Mouse (Mus musculus): ENCODE results near the gene Tor2a.

The Tor2a gene

DNA sequence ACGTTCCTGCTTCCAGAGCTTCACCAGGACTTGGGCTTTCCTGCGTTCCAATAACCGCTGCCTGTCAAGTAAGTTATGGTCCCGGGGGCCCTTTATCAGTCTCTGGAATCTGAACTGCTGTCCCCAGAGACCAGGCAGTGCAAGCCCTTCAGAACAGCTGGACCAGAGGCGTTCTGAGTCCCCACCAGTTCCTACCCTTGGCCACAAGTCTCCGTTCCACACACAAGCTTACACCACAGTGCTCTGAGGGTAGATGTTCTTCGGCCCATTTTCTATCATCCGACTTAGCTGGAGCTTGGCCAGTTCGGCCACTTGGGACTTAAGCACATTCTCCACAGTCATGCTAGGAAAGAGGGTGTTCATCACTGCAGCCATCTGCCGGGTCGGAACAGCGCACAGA, 10.2 kb downstream of the Tor2a start:
- DNase-seq = no peak

DNA sequence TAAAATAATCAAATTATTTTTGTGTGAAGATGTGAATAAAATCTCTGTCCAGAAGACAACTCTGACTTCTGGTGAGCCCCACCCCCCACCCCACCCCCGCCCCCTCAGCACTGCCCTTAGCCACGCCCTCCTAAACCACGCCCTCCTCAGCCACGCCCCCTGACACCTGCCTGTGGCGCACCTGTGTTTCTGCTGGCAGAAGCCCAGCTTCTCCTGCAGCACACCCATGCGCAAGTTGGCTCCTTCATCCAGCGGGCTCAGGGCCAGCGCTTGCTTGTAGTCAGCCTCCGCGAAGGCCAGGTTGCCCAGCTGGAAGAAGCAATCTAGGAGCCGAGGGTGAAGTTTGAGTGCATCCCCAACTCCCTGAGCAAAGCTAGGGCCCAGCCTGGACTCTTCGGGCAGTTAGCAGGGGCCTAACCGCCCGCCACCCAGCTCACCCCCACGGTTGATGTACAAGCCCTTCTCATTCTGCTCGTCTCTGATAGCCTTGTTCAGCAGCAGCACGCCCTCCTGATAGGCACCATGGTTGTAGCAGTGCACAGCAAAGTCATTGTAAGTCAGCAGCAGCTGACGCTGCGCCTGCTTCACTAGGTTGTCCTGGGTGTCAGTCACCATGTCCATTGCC, 11.7 kb downstream of the Tor2a start:
- DNase-seq = no peak

DNA sequence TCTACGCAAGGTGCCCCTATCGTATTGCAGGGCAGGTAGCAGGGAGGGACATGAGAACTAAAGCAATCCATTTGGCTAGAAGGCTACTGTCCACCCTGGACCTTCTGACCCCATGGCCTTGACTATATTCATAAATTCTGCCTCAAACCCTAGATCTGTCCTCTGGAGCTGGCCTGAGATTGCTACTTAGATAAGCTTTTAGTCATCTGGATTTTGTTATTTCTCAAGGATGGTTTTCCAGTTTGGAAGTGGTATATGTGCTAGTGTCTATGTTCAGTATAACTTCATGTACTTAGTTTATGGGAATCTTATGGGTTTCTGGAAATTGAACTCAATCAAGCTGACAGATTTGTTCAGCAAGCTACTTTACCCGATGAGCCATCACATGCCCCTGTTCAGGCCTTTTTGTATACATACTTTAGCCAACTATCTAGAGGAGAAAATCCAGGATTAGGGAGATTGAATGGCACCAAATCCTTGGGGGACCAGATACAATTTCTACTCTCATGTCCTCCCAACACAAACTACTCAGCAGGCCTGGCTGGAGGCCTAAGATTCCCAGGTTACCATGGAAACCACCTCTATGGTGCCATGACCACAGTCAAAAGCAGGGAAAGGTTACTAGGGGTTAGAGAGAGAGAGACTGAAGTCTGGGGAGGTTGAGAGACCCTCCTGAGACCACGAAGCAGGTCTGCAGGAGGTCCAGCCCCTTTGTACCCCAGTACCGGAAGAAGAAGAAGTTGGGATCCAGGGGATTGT, 12.5 kb downstream of the Tor2a start:
- no peak for DNase-seq

DNA sequence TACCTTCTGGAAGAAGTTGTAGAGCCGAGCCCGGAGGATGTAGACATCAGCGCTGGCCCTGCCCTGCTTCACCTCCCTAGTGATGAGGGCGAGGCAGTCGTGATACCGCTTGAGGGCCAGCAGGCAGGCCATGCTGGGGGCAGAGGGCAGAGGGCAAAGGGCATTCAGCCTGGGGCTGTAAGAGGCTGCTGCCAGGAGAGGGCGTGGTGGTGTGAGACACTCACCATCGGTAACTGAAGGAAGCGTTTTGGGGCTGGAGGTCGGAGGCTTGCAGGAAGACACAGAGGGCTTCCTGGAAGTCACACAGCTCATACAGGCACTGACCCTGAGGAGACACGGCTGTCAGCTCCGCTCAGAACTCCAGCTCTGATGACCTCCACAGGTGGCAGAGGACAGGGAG, 14.9 kb downstream of the Tor2a start:
- DNase-seq = no peak

DNA sequence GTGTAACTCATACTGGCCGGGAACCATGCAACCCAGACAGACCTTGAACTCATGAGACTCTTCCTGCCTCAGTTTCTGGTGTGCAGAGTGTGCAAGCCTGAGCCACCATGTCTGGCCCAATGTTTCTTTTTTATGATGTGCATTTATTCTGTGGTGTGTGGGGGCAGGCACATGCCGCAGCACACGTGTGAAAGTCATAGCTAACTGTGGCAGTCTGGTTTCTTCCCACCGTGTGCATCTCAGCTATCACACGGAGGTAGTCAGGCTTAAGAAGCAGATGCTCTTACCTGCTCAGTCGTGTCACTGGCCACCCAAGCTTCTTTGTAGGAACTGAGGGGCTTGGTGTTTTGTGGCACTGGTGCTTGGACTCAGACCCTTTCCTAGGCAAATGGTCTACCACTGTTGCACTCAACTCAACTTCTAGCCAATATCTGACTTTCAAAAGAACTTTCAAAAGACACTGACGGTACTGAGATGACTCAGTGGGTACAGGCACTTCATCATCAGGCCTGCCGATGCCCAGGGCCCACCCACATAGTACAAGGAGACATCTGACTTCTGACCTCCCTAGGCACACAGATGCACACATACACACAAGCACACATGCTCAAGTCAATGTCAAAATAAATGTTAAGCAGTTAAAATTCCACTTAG, 15.7 kb downstream of the Tor2a start:
- DNase-seq = no peak

DNA sequence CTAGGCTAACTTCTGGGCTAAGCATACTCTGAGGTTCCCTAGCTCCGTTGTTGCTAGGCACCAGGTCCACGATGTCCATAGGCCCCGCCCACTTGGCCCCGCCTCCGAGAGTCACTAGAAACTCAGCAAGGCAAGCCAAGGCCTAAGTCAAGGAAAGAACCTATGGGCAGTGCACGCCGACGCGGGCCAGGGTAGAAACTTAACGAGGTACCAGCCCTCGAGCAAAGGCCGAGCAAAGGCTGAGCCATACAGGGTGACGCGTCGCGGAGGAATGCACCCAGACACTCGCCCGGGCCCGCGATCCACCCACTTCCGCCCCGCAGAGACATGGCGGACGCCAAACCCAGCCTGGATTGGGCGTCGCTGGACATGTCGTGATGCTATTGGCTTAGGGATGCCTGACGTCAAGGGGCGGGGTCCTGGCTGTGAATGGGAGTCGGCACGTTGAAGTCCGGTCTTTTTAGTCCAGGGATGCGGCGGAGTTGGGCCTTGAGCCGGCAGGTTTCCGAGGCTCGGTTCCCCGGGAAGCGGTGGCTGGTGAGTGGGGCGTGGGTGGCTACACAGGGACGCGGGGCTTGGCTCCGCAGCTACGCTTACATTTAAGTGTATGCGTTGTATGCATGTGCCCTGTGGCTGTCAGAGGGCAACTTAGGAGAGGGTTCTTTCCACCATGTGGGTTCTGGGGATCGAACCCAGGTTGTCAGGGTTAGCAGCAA, 18.5 kb downstream of the Tor2a start, which contains the start of the genes Ttc16 and Ptrh1:
TSS of gene Ttc16 (minus strand) at position 275 of the 716 bp plus-strand sequence.
TSS of gene Ptrh1 (plus strand) at position 428 of the 716 bp plus-strand sequence.
- DNase-seq = peak; percentile 97

DNA sequence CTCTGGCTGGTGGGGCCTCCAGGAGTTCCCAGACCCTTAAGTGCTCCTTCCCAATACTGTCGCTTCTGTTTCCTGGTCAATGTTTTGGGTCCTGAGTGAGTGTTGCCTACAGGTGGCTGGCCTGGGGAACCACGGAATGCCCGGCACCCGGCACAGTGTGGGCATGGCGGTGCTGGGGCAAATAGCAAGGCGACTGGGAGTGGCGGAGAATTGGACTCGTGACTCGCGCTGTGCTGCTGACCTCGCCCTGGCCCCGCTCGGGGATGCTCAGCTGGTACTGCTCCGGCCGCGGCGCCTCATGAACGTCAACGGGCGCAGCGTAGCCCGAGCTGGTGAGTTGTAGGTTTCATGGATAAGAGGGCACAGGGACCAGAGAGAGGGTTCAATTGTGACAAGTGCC, 19.2 kb downstream of the Tor2a start:
- DNase-seq = no peak

DNA sequence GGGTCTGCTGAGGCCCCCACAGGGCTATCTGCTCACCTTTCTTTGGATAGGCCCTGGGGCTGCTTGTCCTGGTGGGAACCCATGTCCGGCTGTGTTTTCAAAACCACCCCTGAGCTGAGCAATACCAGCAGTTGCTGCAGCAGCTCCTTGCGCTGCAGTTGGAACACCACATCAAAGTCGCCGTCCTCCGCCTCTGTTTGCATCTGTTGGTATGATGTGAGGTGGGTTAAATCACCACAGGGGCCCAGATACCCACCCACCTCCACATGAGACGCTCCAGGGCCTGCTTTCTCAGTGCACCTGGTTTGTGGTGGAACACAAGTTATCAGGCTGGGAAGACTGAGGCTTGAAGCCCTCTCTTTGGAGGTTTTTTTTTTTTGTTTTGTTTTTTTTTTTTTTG, 21.0 kb downstream of the Tor2a start:
- no peak for DNase-seq

DNA sequence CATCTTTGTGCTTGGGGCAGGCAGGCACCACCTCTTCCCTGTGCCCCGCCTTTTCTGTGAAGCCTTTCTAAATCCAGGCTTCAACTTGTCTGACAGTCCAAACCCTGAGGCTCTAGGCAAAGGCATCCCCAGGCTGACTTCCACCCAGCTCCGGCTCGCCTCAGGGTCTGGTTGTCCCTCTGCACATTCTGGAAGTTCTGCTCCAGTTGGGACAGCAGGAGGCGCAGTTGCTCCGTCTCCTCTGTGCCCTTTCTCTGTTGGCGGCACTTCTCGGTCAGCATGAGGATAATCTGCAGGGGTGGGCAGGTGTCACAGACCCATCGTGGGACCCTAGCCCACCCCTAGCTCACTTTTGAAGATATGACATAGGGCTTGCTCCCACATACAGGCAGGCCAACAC, 22.1 kb downstream of the Tor2a start:
- DNase-seq = no peak

DNA sequence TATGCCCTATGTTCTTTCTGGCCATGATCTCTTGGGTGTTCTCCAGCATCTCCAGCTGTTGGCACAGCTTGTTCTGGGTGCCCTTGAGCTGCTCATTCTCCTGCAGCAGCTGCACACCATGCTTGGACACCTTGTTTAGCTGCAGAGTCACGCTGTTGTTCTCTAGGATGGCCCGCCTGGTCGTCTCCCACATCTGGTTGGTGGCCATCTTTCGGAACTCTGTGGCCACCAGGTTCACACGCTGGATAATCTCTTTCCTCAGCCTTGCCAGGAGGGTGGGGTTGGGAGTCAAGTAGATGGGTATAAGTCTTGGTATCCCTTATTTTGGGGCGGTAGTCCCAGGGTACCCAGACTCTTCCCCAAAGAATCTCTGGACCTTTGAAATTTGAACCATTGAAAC, 22.7 kb downstream of the Tor2a start:
- DNase-seq = no peak

DNA sequence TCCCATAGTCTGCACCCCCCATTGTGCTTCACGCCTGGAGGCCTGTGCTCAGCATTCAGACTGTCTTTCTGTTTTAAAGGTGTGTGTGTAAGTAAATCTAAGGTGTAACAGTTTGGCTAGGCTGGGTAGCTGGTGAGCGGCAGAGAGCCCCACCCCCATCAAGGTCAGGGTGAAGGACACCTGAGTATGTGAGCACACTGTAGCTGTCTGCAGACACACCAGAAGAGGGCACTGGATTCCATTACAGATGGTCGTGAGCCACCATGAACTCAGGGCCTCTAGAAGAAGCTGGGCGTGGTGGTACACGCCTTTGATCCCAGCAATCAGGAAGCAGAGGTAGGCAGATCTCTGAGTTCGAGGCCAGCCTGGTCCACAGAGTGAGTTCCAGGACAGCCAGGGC, 24.7 kb downstream of the Tor2a start:
- no peak for DNase-seq

DNA sequence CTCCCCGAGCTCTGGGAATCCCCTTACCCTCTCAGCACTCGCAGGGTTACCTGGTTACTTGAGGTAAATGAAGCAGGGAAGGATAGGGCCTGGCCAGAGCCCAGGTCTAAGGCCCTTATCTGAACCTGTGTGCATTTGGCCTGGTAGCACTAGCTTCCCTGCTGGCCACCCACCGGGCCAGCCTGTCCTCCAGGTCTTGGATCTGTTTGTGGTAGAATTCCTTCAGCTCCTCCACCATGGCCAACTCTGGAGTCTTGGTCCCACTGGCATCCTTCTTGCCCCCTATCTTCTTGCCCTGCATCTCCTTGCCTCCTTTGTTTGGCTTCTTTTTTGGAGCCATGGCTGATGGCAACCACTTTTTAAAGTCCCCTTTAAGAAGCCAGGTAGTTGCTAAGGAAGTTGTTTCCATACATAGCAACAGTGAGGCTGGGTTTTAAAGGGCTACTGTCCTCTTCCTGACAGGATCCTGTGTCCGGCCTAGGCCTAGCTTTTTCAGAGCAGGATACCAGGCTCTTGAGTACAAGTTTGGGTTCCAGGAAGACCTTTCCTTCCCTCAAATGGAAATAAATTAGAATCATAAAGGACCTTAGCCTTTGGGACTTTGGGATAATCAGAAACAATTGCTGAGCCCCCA, 27.1 kb downstream of the Tor2a start, which contains the start of gene Cfap157:
TSS of gene Cfap157 (minus strand) at position 381 of the 634 bp plus-strand sequence.
- no peak for DNase-seq

DNA sequence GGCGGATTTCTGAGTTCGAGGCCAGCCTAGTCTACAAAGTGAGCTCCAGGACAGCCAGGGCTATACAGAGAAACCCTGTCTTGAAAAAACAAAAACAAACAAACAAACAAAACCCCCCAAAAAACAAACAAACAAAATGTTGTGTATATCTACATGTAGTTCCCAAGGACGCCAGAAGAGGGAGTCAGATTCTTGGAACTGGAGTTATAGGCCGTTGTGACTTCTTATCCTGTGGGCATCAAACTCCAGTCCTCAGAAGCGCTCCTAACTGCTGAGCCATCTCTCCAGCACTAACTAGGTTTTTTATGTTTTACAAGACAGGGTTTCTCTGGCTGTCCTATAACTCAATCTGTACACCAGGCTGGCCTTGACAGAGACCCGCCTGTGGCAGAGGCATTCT, 30.1 kb downstream of the Tor2a start:
- DNase-seq = no peak

DNA sequence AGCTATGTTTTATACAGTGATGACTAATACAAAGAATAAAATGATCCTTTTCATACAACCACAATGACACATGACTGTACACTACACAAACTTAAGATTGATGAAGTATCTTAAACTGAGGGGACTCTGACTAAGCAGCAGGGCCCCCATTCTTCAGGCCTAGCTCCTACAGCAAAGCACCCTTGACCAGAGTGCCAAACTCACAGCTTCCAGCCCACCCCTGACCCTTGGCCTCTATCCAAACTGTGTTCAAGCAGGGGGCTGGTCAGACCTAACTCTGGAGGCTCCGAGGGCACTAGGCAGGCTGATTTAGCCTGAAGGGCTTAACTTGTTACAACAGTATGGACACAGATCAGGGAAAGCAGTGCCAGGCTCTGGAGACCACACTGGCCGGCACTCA, 31.5 kb downstream of the Tor2a start:
- DNase-seq = no peak

DNA sequence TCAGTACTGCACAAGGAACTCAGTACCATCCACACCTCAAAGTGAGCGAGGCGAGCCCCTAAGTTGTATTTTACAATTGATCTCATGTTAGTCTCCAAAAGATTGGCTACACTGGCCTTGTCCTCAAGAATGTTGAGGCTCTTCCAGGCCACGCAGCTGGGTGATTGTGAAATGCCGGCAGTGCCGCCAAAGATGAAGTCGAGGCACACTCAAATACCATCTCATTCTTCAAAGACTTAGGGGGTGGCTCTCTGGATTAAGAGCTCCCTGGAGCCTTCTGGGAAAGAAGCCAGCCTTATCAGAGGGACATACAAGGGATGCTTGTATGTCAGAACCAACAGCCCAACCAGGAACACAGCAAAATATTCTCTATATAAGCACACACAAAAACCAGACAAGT, 34.3 kb downstream of the Tor2a start:
- no peak for DNase-seq

DNA sequence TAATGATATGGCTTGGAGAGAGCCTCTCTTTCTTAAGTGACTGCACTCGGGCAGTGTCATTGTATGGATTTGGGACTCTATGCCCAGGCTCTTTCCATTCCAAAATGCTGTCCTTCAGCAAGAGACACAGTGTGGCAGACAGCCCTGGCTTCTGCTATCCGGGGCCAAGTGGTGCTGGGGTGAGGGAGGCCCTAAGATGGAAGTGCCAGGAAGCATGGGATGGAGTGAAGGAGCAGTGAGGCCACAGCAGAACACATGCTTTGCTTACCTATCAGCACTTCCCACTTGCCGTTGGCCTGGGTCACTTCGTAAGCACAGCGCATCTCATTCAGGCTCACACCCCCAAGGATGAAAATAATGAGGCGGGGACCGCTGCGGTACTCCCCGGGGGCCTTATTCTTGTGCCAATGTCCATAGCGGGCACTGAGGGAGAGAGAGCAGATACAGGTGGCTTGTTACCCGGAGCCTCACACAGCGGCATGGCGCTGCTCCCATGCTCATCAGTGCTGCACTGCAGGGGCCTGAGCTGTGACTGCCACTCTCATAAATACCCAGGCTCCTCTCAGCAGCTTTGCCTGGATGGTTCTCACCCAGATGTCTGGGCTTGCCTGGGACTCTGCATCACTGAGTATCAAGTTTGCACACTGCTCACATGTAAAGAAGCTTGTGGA, 38.8 kb downstream of the Tor2a start:
- DNase-seq = no peak

DNA sequence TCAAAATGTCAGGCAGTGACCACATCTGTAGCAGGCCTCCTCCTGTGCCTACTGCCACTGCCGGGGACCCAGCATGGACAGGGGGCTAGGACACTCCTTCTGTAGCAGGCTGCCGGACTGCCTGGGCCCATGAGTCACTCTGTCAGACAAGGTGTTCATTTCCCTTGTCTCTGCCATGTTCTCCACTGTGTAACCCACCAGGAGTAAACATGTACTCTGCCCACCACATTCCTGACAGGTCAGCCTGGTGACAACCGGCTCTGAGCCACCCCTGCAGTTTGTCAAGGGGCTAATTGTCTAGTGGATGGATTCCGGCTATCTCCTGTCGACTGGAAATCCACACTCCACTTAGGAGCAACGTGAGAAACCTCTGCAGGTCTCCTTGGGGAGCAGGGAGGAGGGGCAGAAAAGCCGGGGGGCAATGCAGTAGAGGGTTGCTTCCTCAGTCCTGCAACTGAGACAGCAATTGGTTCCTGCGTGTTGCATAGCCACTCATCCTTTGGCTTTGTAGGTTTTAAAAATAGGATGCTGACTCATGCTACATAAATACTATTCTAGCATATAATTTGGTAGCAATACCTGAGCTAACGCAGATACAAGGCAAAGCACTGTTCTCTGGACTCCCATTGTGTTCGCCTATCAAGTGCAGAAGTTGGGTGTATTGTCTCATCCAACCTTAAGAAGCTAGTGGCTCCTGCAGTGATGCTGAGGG, 41.4 kb downstream of the Tor2a start:
- DNase-seq = no peak

DNA sequence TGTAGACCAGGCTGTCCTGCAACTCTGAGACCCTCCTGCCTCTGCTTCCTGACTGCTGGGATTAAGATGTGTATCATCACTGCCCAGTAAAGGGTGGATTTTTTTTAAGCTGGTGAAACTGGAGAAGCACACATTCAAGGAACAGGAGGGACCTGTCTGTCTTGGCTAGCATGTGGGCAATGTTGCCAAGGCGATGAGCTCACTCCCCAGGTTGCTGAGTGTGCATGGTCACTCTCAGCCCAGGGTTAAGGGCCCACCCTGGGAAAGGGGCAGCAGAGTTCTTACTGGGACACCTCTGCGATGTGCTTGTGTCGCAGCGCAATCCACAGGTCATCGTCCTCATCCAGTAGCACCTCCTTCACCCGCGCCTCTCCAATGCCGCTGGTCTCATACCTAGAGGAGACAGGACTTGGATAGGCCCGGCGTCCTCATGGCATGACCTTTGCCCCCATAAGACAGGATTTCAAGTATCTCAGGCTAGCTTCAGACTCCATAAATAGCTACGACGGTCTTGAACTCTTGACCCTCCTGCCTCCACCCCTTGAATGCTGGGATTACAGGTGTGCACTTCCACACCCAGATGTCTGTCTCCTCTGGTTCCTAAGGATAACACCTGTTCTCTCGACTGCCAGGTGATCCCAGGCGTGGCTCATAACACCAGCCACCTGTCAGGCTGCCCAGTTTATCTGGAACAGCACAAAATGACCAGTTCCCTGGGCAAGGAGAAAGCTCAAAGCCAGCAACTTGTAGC, 52.0 kb downstream of the Tor2a start:
- DNase-seq = no peak
